Mouse (Mus musculus): ENCODE results near the gene Peak1.
A peak's percentile ranks its signal among the peaks of the same experiment; 100 is the strongest.

The Peak1 gene

DNA sequence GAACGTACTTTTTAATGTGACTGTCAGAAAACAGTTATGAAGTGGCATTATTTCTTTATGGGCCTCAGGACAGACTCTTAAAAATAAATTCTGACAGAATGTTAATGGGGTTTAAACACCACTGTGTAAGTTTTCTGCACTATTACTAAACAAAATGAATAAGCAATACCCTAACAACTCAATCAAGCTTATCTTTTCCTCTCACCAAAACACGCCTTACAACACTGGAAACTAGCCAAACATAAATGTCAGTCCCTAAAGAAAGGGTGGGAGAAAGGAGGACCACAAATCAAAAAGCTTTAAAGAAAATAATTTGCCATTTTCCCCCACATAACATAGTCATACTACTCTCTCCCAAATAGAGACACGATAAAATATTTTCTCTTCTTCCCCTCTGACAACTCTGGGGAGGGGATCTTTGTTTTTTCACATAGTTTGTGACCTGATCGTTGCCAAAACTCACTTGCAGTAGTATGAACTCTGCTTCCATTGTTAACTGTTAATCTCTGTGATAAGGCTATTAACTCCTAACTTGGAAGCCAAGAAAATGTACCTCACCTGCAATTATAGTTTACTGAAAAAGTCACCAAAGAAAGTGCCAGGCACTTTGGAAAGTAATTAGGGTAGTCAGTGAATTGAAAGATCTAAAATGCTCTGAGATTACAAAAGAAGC is 1.8 kb downstream of the Peak1 start:
- no peak for DNase-seq (ENCODE audit: low read depth, low spot score)

- DNase-seq (ENCODE audit: low read depth, low spot score), result no peak
These were observed 2.5 kb downstream of the Peak1 start for GRCm38 (mm10) chr9:56415393-56415792.

DNA sequence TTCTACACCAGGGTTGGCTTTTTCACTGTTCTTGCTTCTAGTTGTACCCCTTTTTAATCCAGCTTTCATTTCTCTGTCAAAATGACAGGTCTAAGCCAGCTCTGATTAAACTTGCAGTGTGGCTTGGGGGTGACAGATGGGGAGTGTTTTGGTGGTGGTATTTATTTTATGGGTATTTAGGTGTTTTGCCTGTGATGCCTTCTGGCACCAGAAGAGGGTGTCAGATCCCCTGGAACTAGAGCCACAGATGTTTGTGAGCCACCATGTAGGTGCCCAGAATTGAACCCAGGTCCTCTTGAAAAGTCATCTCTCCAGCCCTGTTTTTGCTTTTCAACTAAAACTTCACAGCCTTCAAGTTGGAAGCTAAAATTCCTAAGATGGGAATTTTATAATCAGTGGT is 3.5 kb downstream of the Peak1 start:
- no peak for DNase-seq (ENCODE audit: low read depth, low spot score)

GRCm38 (mm10) chr9:56412716-56413115 is 5.2 kb downstream of the Peak1 start:
- DNase-seq (ENCODE audit: low read depth, low spot score), result no peak

DNA sequence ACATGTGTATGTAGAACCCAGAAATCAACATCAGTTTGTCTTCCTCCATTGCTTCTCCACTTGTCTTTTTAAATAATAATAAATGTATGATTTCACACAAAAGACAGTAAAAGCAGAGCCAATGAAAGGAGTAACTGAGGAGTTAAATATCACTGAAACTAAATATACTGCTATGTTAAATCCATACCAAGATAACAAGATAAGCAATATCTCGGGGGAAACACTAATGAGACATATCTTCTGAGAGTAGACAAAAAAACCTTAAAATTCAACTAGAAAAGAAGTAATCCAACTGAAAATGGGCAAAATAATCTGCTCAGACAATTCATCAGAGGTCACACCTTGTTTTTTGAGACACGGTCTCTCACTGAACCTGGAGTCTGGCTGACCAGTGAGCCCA is 7.9 kb downstream of the Peak1 start:
- DNase-seq (ENCODE audit: low read depth, low spot score), result no peak

GRCm38 (mm10) chr9:56404619-56405018 is 13.2 kb downstream of the Peak1 start:
- DNase-seq (ENCODE audit: low read depth, low spot score), result no peak

- no peak for DNase-seq (ENCODE audit: low read depth, low spot score)
These were observed 21.6 kb downstream of the Peak1 start for GRCm38 (mm10) chr9:56396306-56396705.

- DNase-seq (ENCODE audit: low read depth, low spot score), result no peak
These were observed 25.0 kb downstream of the Peak1 start for GRCm38 (mm10) chr9:56392857-56393256.

- no peak for DNase-seq (ENCODE audit: low read depth, low spot score)
These were observed 35.1 kb downstream of the Peak1 start for GRCm38 (mm10) chr9:56382786-56383185.

- DNase-seq (ENCODE audit: low read depth, low spot score), result no peak
These were observed 43.5 kb downstream of the Peak1 start for GRCm38 (mm10) chr9:56374401-56374800.

- no peak for DNase-seq (ENCODE audit: low read depth, low spot score)
These were observed 47.2 kb downstream of the Peak1 start for GRCm38 (mm10) chr9:56370710-56371109.

DNA sequence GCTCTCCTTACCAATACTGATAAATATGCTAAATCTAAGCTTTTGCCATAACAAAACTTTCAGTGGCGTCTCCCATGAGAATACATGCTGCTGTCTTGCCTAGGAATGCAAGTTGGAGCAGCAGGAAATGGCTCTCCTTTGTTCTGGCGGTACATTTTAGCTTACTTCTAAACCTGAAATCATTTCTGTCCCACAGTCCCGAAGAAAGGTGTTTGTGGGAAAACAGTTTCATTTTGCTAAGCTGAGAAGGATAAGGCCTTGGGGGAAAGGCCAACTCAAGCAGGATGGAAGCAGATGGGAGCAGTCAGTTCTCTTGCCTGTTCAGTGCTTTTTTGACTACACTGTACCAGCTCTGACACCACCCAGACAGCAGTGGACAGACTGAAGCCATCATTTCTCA is 49.1 kb downstream of the Peak1 start:
- DNase-seq (ENCODE audit: low read depth, low spot score), result peak; percentile 25

- no peak for DNase-seq (ENCODE audit: low read depth, low spot score)
These were observed 54.6 kb downstream of the Peak1 start for GRCm38 (mm10) chr9:56363306-56363705.

GRCm38 (mm10) chr9:56359261-56359660 is 58.6 kb downstream of the Peak1 start:
- DNase-seq (ENCODE audit: low read depth, low spot score), result no peak

DNA sequence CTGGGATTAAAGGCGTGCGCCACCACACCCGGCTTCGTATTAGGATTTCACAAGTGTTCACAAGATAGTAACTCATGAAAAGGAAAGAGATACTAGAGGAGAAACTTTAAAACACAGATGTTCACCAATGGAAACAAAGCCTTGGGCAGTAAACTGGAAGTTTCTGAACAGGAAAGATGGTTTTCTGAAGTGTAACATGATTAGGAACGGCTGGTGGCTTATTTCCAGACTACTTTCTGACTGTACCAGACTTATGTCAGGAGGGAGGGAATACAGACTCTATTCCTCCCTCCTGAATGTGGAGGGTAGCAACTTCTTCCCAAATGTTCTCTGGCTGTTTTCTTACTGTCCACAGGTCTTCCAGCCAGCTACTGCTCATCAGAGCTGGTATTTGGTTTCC is 62.7 kb downstream of the Peak1 start:
- no peak for DNase-seq (ENCODE audit: low read depth, low spot score)

DNA sequence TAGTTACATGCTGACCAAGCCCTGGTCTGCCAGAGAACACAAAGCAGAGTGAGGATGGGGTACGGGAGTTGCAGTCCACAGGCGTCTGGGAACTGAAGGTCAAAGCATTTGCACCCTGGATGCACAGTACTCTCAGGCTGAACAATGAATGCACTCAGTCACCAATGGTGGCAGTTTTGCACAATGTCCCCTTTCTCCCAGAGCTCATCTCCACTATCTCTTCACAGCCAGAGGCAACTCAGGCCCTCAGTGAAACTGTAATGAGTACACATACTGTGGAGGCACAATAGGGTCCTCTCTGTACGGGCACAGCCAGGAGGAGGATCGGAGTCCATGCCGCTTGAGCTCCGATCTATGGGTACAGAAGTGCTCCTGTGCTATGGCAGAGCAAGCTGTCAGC is 71.5 kb downstream of the Peak1 start:
- DNase-seq (ENCODE audit: low read depth, low spot score), result peak; percentile 23

DNA sequence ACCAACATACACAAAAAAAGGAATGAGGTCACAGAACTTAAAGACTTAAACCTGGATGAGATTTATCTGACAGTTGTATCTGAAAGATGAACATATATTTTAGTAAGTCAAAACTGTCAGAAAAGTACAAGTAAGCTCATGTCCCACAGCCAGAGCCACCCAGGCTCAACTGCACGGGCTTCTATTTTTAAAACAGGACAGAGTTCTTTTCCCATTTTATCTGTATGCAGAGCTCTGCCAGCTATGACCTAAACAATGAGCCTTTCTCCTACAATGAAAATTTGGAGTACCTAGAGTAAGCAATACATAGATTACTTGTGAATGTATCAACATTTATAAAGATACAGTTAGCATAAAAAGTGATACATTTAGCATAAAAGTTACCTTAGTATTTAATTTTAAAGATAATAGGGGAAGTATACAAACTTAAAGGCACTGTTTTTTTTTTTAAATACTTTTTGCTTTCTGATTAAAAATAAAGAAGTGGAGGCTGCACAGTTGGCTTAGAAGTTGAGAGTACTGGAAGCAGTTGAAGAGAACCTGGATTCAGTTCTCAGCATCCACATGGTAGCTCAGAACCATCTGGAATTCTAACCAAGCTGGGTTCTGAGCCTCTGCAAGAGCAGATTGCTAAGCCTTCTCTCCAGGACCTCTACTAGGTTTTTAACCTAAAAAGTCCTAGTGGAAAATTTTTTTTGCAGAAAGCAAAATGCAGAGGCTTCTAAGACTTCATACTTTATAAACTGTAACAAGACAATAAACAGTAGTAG is 78.3 kb downstream of the Peak1 start:
- no peak for DNase-seq (ENCODE audit: low read depth, low spot score)

GRCm38 (mm10) chr9:56334363-56334762 is 83.5 kb downstream of the Peak1 start:
- DNase-seq (ENCODE audit: low read depth, low spot score), result no peak

- DNase-seq (ENCODE audit: low read depth, low spot score), result no peak
These were observed 85.1 kb downstream of the Peak1 start for GRCm38 (mm10) chr9:56332774-56333173.

DNA sequence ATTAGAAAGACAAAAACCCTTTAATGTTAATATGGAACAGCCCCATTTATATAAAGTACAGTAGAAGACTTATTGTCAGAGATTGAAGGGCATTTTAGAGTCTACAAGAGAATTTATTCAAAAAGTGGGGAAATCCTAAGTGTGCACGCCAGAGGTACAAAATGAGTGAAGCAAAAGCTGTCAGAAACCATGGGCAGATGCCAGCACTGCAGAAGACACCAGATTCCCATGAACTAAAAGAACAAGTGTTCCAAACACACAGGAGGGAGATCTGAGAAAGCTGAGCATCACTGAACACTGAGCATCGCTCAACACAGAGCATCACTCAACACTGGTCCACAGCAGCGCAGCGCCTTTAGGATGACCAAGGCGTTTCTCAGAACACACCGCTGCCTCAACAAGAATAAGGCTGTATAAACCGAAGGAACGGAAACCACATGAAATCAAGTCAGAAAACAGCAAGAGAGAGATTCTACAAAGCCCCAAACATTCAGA is 91.3 kb downstream of the Peak1 start:
- no peak for DNase-seq (ENCODE audit: low read depth, low spot score)

GRCm38 (mm10) chr9:56325725-56326124 is 92.1 kb downstream of the Peak1 start:
- no peak for DNase-seq (ENCODE audit: low read depth, low spot score)

GRCm38 (mm10) chr9:56324576-56325355 is 93.1 kb downstream of the Peak1 start:
- DNase-seq (ENCODE audit: low read depth, low spot score), result no peak

Data from mesoderm, embryonic 11.5 days (tissue).